Mouse (Mus musculus) embryonic fibroblast, embryonic 13.5 days (primary cell): ENCODE data around the gene Clmn. TPM values are rescaled to one million over a fixed set of nuclear protein-coding genes. Genes with fewer than 3 reads are reported as not detected.
A peak's percentile ranks its signal among the peaks of the same experiment; 100 is the strongest.

Experiments used
- H3K27ac ChIP-seq: 2 replicates; pipeline ENCODE4 v1.5.1; 2012; ENCODE audit warnings: low read length, control low read depth, inconsistent platforms; ENCODE audit not compliant: insufficient read depth
- H3K4me1 ChIP-seq: 2 replicates; pipeline ENCODE4 v1.6.1; 2011; ENCODE audit warnings: low read length; ENCODE audit not compliant: control insufficient read depth, insufficient read depth
- H3K4me3 ChIP-seq: 2 replicates; pipeline ENCODE4 v1.5.1; 2011; ENCODE audit warnings: mild to moderate bottlenecking, control low read depth, low read length; ENCODE audit not compliant: insufficient read depth
- CTCF ChIP-seq: IDR thresholded peaks from 2 replicates; pipeline ENCODE4 v1.5.1; 2011; ENCODE audit warnings: mild to moderate bottlenecking, control low read depth, low read length, moderate library complexity, borderline replicate concordance; ENCODE audit not compliant: insufficient read depth
- POLR2A ChIP-seq: IDR thresholded peaks from 2 replicates; pipeline ENCODE4 v1.6.1; 2011; ENCODE audit warnings: low read depth, mild to moderate bottlenecking, control low read depth, low read length, moderate library complexity
- polyA plus RNA-seq: library from polyadenylated mRNA; stranded (reverse); fragments of >200 nt; gene quantifications from 2 replicates; pipeline ENCODE4 v1.2.4, GENCODE M21; 2011; ENCODE audit warnings: low read depth; ENCODE audit not compliant: missing spikeins, insufficient read length

Clmn gene
- polyA plus RNA-seq = 6.4 and 8.5 TPM in 2 replicates

- TF ChIP-seq POLR2A (no peak), CTCF (no peak)
- H3K4me3 ChIP-seq = peak within 1 kb of the TSS; percentile 38
- H3K4me1 ChIP-seq = no peaks in the 10 kb centered on the region
- H3K27ac ChIP-seq = no peak within 1 kb of the TSS
These were observed at the start of gene Clmn for GRCm38 (mm10) chr12:104864439-104865165. TSS of gene Clmn (minus strand) at chr12:104865076.

GRCm38 (mm10) chr12:104912990-104913389 lies 48.1 kb upstream of the Clmn start:
- no peak overlapping the region for H3K27ac ChIP-seq
- TF ChIP-seq CTCF (no peak), POLR2A (no peak)
- no peak overlapping the region for H3K4me3 ChIP-seq

GRCm38 (mm10) chr12:104912281-104912933 lies 47.5 kb upstream of the Clmn start:
- Histone ChIP-seq H3K4me3 (no peak overlapping the region), H3K4me1 (no peaks in the 10 kb centered on the region), H3K27ac (no peak overlapping the region)
- TF ChIP-seq POLR2A (no peak), CTCF (no peak)

More at GRCm38 (mm10) chr12:104912990-104913389, 48.1 kb upstream of the Clmn start:
- no peaks in the 10 kb centered on the region for H3K4me1 ChIP-seq

GRCm38 (mm10) chr12:104909750-104910149 lies 44.9 kb upstream of the Clmn start:
- H3K27ac ChIP-seq = no peak overlapping the region
- TF ChIP-seq POLR2A (no peak), CTCF (no peak)
- H3K4me1 ChIP-seq = no peaks in the 10 kb centered on the region
- H3K4me3 ChIP-seq = no peak overlapping the region

- TF ChIP-seq CTCF (no peak), POLR2A (no peak)
- no peak overlapping the region for H3K27ac ChIP-seq
- H3K4me3 ChIP-seq = no peak overlapping the region
- no peaks in the 10 kb centered on the region for H3K4me1 ChIP-seq
These were observed 44.1 kb upstream of the Clmn start for GRCm38 (mm10) chr12:104908986-104909385.

GRCm38 (mm10) chr12:104908024-104908781 lies 43.3 kb upstream of the Clmn start:
- Histone ChIP-seq H3K4me3 (no peak overlapping the region), H3K27ac (no peak overlapping the region), H3K4me1 (no peaks in the 10 kb centered on the region)
- no peak for TF ChIP-seq CTCF
- no peak for TF ChIP-seq POLR2A

GRCm38 (mm10) chr12:104907133-104907532 lies 42.3 kb upstream of the Clmn start:
- TF ChIP-seq POLR2A = no peak
- TF ChIP-seq CTCF = no peak
- Histone ChIP-seq H3K27ac (no peak overlapping the region), H3K4me3 (no peak overlapping the region), H3K4me1 (no peaks in the 10 kb centered on the region)

GRCm38 (mm10) chr12:104904138-104904537 lies 39.3 kb upstream of the Clmn start:
- H3K27ac ChIP-seq = no peak overlapping the region
- H3K4me1 ChIP-seq = no peaks in the 10 kb centered on the region
- TF ChIP-seq CTCF = no peak
- no peak for TF ChIP-seq POLR2A
- no peak overlapping the region for H3K4me3 ChIP-seq

GRCm38 (mm10) chr12:104902392-104903053 lies 37.6 kb upstream of the Clmn start:
- no peak overlapping the region for H3K27ac ChIP-seq
- H3K4me3 ChIP-seq = no peak overlapping the region
- TF ChIP-seq CTCF (no peak), POLR2A (no peak)
- H3K4me1 ChIP-seq = no peaks in the 10 kb centered on the region
